Mouse (Mus musculus) hindbrain, embryonic 13.5 days (tissue): ENCODE data around the gene Hacd2. TPM values are rescaled to one million over a fixed set of nuclear protein-coding genes. Genes with fewer than 3 reads are reported as not detected.

Source experiments
- ATAC-seq: fragments of 200-750 bp; cut with Nextera tagmentation; 2 replicates; pipeline ENCODE4 v1.8.0; 2017; ENCODE audit warnings: moderate TSS enrichment; ENCODE audit not compliant: low FRiP score
- H3K27ac ChIP-seq: fragments of 300-500 bp; sonication (generic); 2 replicates; pipeline ENCODE4 v1.5.1; 2015; ENCODE audit warnings: inconsistent platforms, mild to moderate bottlenecking, moderate library complexity
- H3K27me3 ChIP-seq: fragments of 300-500 bp; sonication (generic); 2 replicates; pipeline ENCODE4 v1.6.1; 2015; ENCODE audit warnings: mild to moderate bottlenecking, inconsistent platforms
- H3K36me3 ChIP-seq: fragments of 300-500 bp; sonication (generic); 2 replicates; pipeline ENCODE4 v1.6.1; 2015; ENCODE audit warnings: mild to moderate bottlenecking, inconsistent platforms
- H3K4me1 ChIP-seq: fragments of 300-500 bp; sonication (generic); replicated peaks from 2 replicates; pipeline ENCODE4 v1.6.1; 2015; ENCODE audit warnings: inconsistent platforms
- H3K4me2 ChIP-seq: fragments of 300-500 bp; sonication (generic); 2 replicates; pipeline ENCODE4 v1.6.1; 2015; ENCODE audit warnings: inconsistent platforms, mild to moderate bottlenecking, moderate library complexity
- H3K4me3 ChIP-seq: fragments of 300-500 bp; sonication (generic); 2 replicates; pipeline ENCODE4 v1.5.1; 2015; ENCODE audit warnings: mild to moderate bottlenecking, inconsistent platforms
- H3K9ac ChIP-seq: fragments of 300-500 bp; sonication (generic); 2 replicates; pipeline ENCODE4 v1.6.1; 2015; ENCODE audit warnings: mild to moderate bottlenecking, inconsistent platforms
- H3K9me3 ChIP-seq: fragments of 300-500 bp; sonication (generic); 2 replicates; pipeline ENCODE4 v1.6.1; 2016; ENCODE audit warnings: inconsistent platforms
- WGBS: fragments of 180-500 bp; shearing (Covaris S2); methylation state at CpG from one replicate; pipeline ENCODE4 v1.1.7; 2015; 5-methylcytosine and 5-hydroxymethylcytosine counted together
- polyA plus RNA-seq: library from polyadenylated mRNA; unstranded; fragments of >200 nt; fragmentation: Nextera tagmentation; extraction: Ambion mirVana; gene quantifications from 2 replicates; pipeline ENCODE4 v1.2.1, GENCODE M21; 2015

Gene Hacd2
- polyA plus RNA-seq, 1 experiment from 2014 or later: 39.2 TPM

DNA sequence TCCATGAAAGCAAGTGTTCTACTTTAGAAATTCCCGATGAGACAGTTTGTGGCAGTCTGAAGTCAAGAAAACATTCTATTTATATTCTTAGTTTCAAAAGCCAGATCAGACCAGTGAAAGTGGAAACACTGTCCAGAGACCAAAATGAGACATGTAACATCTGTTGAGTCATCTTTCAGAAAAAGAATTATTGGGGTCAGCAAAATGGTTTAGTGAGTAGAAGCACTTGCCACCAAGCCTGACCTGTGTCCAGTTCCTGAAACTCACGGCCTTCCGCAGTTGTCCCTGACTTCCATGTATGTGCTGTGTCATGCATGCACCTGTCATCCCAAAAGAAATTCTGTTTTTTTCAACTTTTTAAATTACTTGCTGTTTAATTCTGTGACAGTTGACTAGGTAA lies 34.6 kb downstream of the Hacd2 start:
- no peak overlapping the region for H3K4me2 ChIP-seq
- no peak for ATAC-seq
- 93% methylated on average over 3 of the region's 3 CpGs for WGBS
- no peak overlapping the region for H3K4me3 ChIP-seq
- H3K36me3 ChIP-seq: peaks cover 6% of the 10 kb centered on the region; the same call in 1 of the 2 replicates
- H3K9ac ChIP-seq: no peak overlapping the region
- H3K4me1 ChIP-seq: peaks cover 4% of the 10 kb centered on the region
- 0 out of 2 replicates have a peak, but pooled peaks cover 2% of the 10 kb centered on the region for H3K27me3 ChIP-seq
- no peaks in the 10 kb centered on the region for H3K9me3 ChIP-seq
- no peak overlapping the region for H3K27ac ChIP-seq

DNA sequence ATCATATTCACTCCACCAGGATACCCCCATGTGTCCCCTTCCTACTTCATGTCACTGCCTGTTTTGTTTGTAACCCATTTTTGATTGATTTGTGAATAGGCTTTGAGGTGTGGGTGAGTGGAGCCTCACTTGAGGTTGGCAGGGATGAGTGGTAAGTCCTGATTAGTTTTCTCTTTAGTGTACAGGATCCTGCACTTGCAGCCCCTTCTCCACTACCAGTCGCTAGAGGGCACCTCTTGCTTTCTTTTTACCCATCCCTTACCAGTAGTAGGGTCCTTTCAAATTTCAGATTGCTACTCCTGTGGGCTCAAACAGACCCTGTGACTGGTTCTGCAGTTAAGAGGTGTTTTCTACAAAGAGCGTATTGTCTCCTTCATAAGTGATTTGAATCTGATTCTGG lies 38.8 kb downstream of the Hacd2 start:
- Histone ChIP-seq H3K9ac (no peak overlapping the region), H3K4me1 (peaks cover 6% of the 10 kb centered on the region), H3K27me3 (no peaks in the 10 kb centered on the region), H3K27ac (no peak overlapping the region), H3K36me3 (0 out of 2 replicates have a peak, but pooled peaks cover 4% of the 10 kb centered on the region), H3K4me2 (no peak overlapping the region), H3K4me3 (no peak overlapping the region), H3K9me3 (no peaks in the 10 kb centered on the region)
- ATAC-seq: no peak
- 58% methylated on average over 2 of the region's 2 CpGs for WGBS

DNA sequence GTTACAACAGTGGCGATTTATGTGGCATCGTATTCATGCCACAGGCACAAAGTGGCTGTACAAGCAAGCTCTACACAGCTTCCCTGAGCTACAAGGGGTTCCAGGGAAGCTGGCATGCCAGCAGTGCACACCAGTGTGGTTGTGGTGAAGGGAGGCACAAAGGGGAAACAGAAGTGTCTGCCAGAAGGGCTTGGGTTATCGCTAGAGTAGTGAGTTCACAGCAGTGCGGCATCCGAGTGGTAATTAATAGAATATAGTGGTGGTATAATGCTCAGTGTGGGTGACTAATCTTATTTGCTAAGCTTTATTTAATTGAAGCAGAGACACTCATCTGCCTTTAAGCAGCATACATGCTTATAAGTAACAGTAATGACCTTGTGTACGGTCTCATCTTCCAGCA lies 43.5 kb downstream of the Hacd2 start:
- Histone ChIP-seq H3K9me3 (no peaks in the 10 kb centered on the region), H3K27ac (no peak overlapping the region), H3K9ac (no peak overlapping the region), H3K27me3 (no peaks in the 10 kb centered on the region), H3K4me3 (no peak overlapping the region), H3K4me2 (no peak overlapping the region), H3K4me1 (peaks cover 12% of the 10 kb centered on the region), H3K36me3 (peaks cover 7% of the 10 kb centered on the region; the same call in 1 of the 2 replicates)
- 75% methylated on average over 6 of the region's 6 CpGs for WGBS
- peak; percentile 13; the same call in 1 of the 2 replicates for ATAC-seq

DNA sequence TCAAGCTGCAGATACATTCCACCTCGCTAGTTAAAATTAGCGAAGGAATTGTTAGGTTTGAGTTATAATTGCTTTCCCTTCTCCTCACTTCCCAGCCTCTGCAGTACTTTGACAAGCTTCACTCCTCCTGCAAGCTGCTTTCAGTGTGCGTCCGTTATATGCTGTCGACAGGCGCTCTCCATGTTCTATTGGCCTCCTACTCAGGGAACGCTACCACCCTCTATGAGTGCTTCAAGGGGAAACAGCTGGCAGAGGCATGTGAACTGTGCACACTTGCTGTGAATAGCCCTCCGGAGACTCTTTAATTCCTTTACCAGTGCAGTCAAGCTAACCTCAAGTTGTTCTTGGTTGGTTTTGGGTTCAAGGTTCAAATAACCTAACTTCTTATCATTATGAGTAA lies 44.9 kb downstream of the Hacd2 start:
- Histone ChIP-seq H3K4me3 (no peak overlapping the region), H3K4me2 (no peak overlapping the region), H3K27ac (no peak overlapping the region), H3K9ac (no peak overlapping the region), H3K9me3 (no peaks in the 10 kb centered on the region), H3K4me1 (peaks cover 12% of the 10 kb centered on the region), H3K36me3 (peaks cover 6% of the 10 kb centered on the region; the same call in 1 of the 2 replicates), H3K27me3 (no peaks in the 10 kb centered on the region)
- no peak for ATAC-seq
- 63% methylated on average over 8 of the region's 8 CpGs for whole genome bisulfite sequencing

DNA sequence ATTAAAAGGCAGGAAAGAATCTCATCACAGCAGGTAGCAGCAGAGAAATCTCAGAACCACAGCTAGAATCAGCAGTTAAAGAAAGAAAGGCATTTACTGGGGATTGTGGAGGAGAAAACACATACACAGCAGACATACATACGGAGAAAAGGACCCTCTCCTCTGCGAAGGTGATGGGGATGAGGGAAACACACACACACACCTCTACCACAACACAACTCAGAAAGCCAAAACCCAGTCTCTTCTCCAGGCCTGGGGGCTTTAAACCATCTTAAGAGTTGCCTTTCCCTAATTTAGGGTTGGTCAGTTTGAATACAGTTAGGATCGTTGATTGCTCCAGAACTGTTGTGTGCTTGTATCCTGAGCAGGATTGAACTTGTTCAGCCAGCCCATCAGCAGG lies 45.4 kb downstream of the Hacd2 start:
- Histone ChIP-seq H3K9ac (no peak overlapping the region), H3K4me3 (no peak overlapping the region), H3K4me2 (no peak overlapping the region), H3K27ac (no peak overlapping the region), H3K36me3 (peaks cover 2% of the 10 kb centered on the region; the same call in 1 of the 2 replicates), H3K27me3 (no peaks in the 10 kb centered on the region), H3K9me3 (no peaks in the 10 kb centered on the region), H3K4me1 (peaks cover 12% of the 10 kb centered on the region)
- 91% methylated on average over 3 of the region's 3 CpGs for WGBS
- no peak for ATAC-seq

DNA sequence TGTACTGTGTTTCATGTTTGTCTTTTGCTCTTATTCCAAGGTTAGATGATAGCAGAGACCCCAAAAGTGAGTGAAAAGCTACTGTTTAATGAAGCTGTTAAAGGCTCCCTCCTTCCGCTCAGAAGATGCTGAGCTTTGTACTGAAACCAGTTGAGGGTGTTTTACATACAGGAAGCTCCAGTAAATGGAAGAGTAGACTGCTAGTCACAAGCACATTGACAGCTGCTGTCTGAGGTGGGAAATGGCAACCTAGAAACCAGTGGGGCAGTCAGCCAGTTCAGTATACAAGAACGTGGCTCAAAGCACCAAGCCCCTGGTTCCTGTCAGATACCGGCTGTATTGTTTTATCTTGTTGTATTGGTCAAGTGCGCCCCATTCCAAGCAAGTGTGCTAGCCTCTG lies 46.7 kb downstream of the Hacd2 start:
- Histone ChIP-seq H3K27ac (no peak overlapping the region), H3K4me2 (no peak overlapping the region), H3K36me3 (peaks cover 2% of the 10 kb centered on the region; the same call in 1 of the 2 replicates), H3K4me3 (no peak overlapping the region), H3K4me1 (peaks cover 12% of the 10 kb centered on the region), H3K9me3 (no peaks in the 10 kb centered on the region), H3K27me3 (no peaks in the 10 kb centered on the region), H3K9ac (no peak overlapping the region)
- ATAC-seq: no peak
- 90% methylated on average over 4 of the region's 4 CpGs for WGBS

DNA sequence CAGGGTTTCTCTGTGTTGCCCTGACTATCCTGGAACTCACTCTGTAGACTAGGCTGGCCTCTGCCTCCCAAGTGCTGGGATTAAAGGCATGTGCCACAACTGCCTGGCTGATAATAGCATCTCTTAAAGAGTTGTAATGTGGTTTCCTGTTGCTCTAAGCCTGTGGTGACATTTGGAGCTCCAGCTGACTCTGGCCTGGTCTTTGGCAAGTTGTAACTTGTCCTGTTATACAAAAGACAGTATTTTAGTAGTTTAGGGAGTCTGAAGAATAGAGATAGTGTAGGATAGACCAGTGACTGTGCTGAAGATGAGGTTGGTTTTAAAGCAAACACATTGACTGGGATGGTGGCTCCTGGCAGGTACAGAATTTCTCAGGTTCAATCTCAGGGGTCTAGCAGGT lies 52.2 kb downstream of the Hacd2 start:
- ATAC-seq: no peak
- no peaks in the 10 kb centered on the region for H3K27me3 ChIP-seq
- peaks cover 11% of the 10 kb centered on the region for H3K36me3 ChIP-seq
- no peak overlapping the region for H3K4me2 ChIP-seq
- 0 out of 2 replicates have a peak, but pooled peaks cover 5% of the 10 kb centered on the region for H3K4me1 ChIP-seq
- H3K9me3 ChIP-seq: no peaks in the 10 kb centered on the region
- H3K27ac ChIP-seq: no peak overlapping the region
- no peak overlapping the region for H3K4me3 ChIP-seq
- no peak overlapping the region for H3K9ac ChIP-seq

DNA sequence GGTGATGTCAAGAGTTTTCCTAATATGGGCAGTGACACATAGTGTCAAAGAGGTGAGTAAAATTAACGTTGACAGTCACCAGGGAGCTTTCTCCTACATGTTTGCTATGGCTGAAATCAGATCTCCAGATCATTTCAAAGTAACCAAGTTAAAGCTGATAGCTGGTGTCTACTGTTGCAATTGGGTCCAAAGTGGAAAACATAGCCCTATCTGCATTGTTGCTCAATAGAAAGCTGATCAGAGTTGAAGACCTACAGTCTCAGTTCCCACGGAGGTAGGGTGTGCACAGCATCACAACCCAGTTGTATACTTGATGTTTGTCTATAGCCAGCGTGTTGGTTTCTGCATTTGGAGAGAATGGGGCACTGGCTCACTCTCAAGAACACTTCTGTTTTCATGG lies 53.4 kb downstream of the Hacd2 start:
- no peaks in the 10 kb centered on the region for H3K27me3 ChIP-seq
- no peak overlapping the region for H3K9ac ChIP-seq
- H3K4me2 ChIP-seq: no peak overlapping the region
- H3K36me3 ChIP-seq: peaks cover 11% of the 10 kb centered on the region
- H3K4me3 ChIP-seq: no peak overlapping the region
- ATAC-seq: no peak
- H3K9me3 ChIP-seq: no peaks in the 10 kb centered on the region
- no peak overlapping the region for H3K27ac ChIP-seq
- 0 out of 2 replicates have a peak, but pooled peaks cover 5% of the 10 kb centered on the region for H3K4me1 ChIP-seq
- 94% methylated on average over 3 of the region's 3 CpGs for WGBS

DNA sequence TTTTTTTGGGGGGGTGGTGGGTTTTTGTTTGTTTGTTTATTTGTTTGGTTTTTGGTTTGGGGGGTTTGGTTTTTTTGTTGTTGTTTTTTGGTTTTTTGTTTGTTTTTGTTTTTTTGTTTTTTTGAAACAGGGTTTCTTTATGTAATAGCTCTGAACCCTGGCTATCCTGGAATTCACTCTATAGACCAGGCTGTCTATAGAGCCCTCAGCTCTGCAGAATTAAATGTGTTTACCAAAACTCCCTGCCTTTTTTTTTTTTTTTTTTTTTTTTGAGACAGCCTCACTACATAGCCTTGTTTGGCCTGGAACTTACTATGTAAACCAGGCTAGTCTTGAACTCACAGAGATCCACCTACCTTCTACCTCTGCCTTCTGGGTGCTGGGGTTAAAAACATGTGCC lies 71.3 kb downstream of the Hacd2 start:
- no peaks in the 10 kb centered on the region for H3K27me3 ChIP-seq
- no peaks in the 10 kb centered on the region for H3K9me3 ChIP-seq
- ATAC-seq: no peak
- no peak overlapping the region for H3K4me3 ChIP-seq
- no peak overlapping the region for H3K9ac ChIP-seq
- no peak overlapping the region for H3K27ac ChIP-seq
- H3K36me3 ChIP-seq: peaks cover 5% of the 10 kb centered on the region
- H3K4me2 ChIP-seq: no peak overlapping the region
- 0 out of 2 replicates have a peak, but pooled peaks cover 2% of the 10 kb centered on the region for H3K4me1 ChIP-seq

DNA sequence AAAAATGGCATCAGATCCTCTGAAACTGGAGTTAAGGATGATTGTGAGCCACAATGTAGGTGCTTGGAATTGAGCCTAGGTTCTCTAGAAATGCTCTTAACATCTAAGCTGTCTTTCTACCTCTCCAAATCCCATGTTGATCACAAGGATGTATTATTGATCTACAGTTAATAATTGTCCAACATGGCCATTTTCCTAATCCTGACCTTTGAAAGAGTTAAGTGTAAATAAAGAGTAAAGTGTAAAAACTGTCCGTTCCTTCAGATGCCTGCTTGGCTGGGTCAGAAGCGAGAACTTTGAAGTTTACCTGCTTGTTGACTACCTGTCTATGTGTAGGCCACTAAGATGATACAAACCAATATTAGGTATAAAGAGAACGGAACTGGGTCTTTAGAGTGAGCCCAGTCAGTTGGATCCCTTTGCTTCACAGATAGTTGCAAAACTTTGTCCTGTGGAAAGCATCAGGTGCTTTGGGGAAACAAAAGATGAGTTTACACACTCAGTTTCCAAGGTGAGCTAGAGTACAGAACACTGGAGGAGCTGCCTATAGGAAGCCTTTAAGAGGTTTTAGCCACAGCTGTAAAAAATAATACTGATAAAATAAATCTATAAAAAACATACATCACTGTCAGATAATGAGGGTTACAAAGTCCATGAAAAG lies 75.8 kb downstream of the Hacd2 start:
- no peaks in the 10 kb centered on the region for H3K9me3 ChIP-seq
- no peaks in the 10 kb centered on the region for H3K27me3 ChIP-seq
- no peak overlapping the region for H3K4me2 ChIP-seq
- no peak for ATAC-seq
- H3K4me1 ChIP-seq: 0 out of 2 replicates have a peak, but pooled peaks cover 2% of the 10 kb centered on the region
- 96% methylated on average over 3 of the region's 3 CpGs for WGBS
- H3K27ac ChIP-seq: no peak overlapping the region
- no peak overlapping the region for H3K9ac ChIP-seq
- H3K36me3 ChIP-seq: peaks cover 7% of the 10 kb centered on the region
- H3K4me3 ChIP-seq: no peak overlapping the region

DNA sequence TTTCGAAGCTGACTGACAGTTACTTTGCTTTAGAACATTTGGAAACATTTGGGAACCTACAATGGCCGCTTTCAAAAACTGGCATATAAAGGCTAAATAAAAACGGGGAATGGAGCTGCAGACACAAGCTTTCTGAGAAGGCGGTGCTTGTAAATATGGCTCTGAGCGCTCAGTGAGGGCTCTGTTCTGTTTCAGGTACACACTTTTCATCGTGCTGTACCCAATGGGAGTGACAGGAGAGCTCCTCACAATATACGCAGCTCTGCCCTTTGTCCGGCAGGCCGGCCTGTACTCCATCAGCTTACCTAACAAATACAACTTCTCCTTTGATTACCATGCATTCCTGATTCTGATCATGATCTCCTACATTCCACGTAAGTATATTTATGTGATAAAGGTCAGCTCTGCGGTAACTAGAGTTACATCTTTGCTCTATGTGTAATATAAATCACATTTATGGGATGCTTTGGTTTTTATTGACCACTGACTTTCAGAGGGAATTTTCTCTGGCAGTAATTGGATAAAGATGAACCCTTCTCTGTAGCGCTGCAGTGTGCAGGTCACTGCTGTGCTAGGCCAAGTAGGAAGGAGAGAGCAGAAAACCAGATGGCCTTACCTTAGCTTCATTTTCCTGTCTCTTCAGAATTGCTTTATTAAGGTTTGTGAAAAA lies 79.7 kb downstream of the Hacd2 start:
- no peaks in the 10 kb centered on the region for H3K27me3 ChIP-seq
- no peaks in the 10 kb centered on the region for H3K9me3 ChIP-seq
- H3K27ac ChIP-seq: no peak overlapping the region
- no peak overlapping the region for H3K4me3 ChIP-seq
- no peak for ATAC-seq
- no peak overlapping the region for H3K9ac ChIP-seq
- H3K36me3 ChIP-seq: peaks cover 10% of the 10 kb centered on the region
- WGBS: 85% methylated on average over 12 of the region's 12 CpGs
- H3K4me2 ChIP-seq: no peak overlapping the region
- H3K4me1 ChIP-seq: no peaks in the 10 kb centered on the region

DNA sequence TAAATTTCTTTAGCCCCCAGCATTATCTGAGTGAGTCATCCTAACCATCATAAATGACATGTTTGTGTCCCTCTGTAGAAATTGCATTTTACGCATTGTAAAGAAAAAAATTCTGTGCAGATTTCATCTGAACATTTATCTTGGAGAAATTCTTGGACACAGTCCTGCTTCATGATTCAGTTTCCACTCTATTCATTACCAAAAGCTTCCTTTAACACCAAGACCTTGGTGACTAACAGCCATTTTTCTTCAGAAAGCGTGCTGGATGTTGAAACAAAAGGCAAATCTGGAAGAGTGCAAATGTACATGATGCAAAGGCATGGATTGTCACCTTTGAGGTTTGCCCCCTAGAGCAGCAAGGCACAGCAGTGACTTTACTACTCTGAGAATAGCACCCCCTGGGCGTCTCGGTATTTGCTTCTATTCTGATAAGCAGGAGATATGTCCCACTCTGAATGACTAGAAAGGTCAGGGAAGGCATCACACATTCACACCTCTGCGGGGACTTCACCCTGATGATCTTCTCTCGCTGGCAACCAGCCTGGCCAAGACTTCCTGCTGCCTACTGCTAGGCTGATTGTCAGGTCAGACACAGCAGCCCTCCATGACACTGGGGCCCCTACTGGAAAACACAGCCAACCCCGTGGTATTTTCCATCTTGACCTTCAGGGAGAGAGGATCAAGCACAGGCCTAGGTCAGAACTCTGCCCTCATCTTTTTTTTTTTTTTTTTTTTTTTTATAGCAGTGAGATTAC lies 80.8 kb downstream of the Hacd2 start:
- Histone ChIP-seq H3K27me3 (no peaks in the 10 kb centered on the region), H3K9ac (no peak overlapping the region), H3K36me3 (peaks cover 12% of the 10 kb centered on the region), H3K4me1 (no peaks in the 10 kb centered on the region), H3K27ac (no peak overlapping the region), H3K4me2 (no peak overlapping the region), H3K9me3 (no peaks in the 10 kb centered on the region), H3K4me3 (no peak overlapping the region)
- 80% methylated on average over 7 of the region's 7 CpGs for WGBS
- no peak for ATAC-seq
